Mouse (Mus musculus) heart, embryonic 12.5 days (tissue): Measurements from ENCODE around the gene Gphn. TPM values are rescaled to one million over a fixed set of nuclear protein-coding genes. Genes with fewer than 3 reads are reported as not detected.

Experiments
- ATAC-seq: fragments of 200-750 bp; cut with Nextera tagmentation; 2 replicates; pipeline ENCODE4 v1.8.0; 2017; ENCODE audit warnings: moderate TSS enrichment, moderate library complexity; ENCODE audit not compliant: insufficient number of reproducible peaks, low FRiP score
- H3K27ac ChIP-seq: fragments of 300-500 bp; sonication (generic); 2 replicates; pipeline ENCODE4 v1.5.1; 2016; ENCODE audit warnings: mild to moderate bottlenecking, moderate library complexity; ENCODE audit not compliant: poor library complexity, severe bottlenecking
- H3K27me3 ChIP-seq: fragments of 300-500 bp; sonication (generic); replicated peaks from 2 replicates; pipeline ENCODE4 v1.6.1; 2016; ENCODE audit warnings: mild to moderate bottlenecking, moderate library complexity
- H3K36me3 ChIP-seq: fragments of 300-500 bp; sonication (generic); 2 replicates; pipeline ENCODE4 v1.6.1; 2016; ENCODE audit warnings: mild to moderate bottlenecking, moderate library complexity
- H3K4me1 ChIP-seq: fragments of 300-500 bp; sonication (generic); replicated peaks from 2 replicates; pipeline ENCODE4 v1.6.1; 2016; ENCODE audit warnings: mild to moderate bottlenecking
- H3K4me2 ChIP-seq: fragments of 300-500 bp; sonication (generic); 2 replicates; pipeline ENCODE4 v1.6.1; 2016; ENCODE audit warnings: mild to moderate bottlenecking, moderate library complexity
- H3K4me3 ChIP-seq: fragments of 300-500 bp; sonication (generic); 2 replicates; pipeline ENCODE4 v1.5.1; 2016; ENCODE audit warnings: mild to moderate bottlenecking
- H3K9ac ChIP-seq: fragments of 300-500 bp; sonication (generic); 2 replicates; pipeline ENCODE4 v1.6.1; 2016; ENCODE audit warnings: mild to moderate bottlenecking, moderate library complexity
- H3K9me3 ChIP-seq: fragments of 300-500 bp; sonication (generic); replicated peaks from 2 replicates; pipeline ENCODE4 v1.6.1; 2016; ENCODE audit warnings: mild to moderate bottlenecking, moderate library complexity
- WGBS: fragments of 180-500 bp; shearing (Covaris S2); methylation state at CpG from one replicate; pipeline ENCODE4 v1.1.7; 2016; 5-methylcytosine and 5-hydroxymethylcytosine counted together
- polyA plus RNA-seq: library from polyadenylated mRNA; unstranded; fragments of >200 nt; fragmentation: Nextera tagmentation; extraction: Ambion mirVana; gene quantifications from 2 replicates; pipeline ENCODE4 v1.2.1, GENCODE M21; 2016

Gphn gene
- polyA plus RNA-seq: 12.7 and 12.9 TPM in 2 replicates

GRCm38 (mm10) chr12:78225707-78226518 lies at the start of gene Gphn:
Gene Gphn (plus strand): TSS chr12:78226379.
- Histone ChIP-seq H3K27ac (peak within 1 kb of the TSS; percentile 98), H3K4me2 (peak within 1 kb of the TSS; percentile 76), H3K36me3 (no peaks in the 10 kb centered on the region), H3K4me3 (peak within 1 kb of the TSS; percentile 98), H3K27me3 (no peaks in the 10 kb centered on the region), H3K4me1 (no peaks in the 10 kb centered on the region; the same call in 1 of the 2 replicates), H3K9ac (peak within 1 kb of the TSS; percentile 92), H3K9me3 (no peaks in the 10 kb centered on the region)
- peak; percentile 94 for ATAC-seq
- under 1% methylated on average over 70 of the region's 70 CpGs for WGBS

GRCm38 (mm10) chr12:78181452-78181851 lies 44.7 kb upstream of the Gphn start:
- 73% methylated on average over 2 of the region's 2 CpGs for WGBS
- Histone ChIP-seq H3K4me1 (no peaks in the 10 kb centered on the region), H3K36me3 (no peaks in the 10 kb centered on the region), H3K9me3 (no peaks in the 10 kb centered on the region), H3K27me3 (no peaks in the 10 kb centered on the region), H3K9ac (no peak overlapping the region), H3K27ac (no peak overlapping the region), H3K4me3 (no peak overlapping the region), H3K4me2 (no peak overlapping the region)
- no peak for ATAC-seq

- ATAC-seq: no peak
- no peaks in the 10 kb centered on the region for H3K36me3 ChIP-seq
- H3K9me3 ChIP-seq: no peaks in the 10 kb centered on the region
- H3K4me3 ChIP-seq: no peak within 1 kb of the TSS
- H3K9ac ChIP-seq: no peak within 1 kb of the TSS
- 0 out of 2 replicates have a peak, but pooled peaks cover 3% of the 10 kb centered on the region for H3K4me1 ChIP-seq
- no peak within 1 kb of the TSS for H3K27ac ChIP-seq
- no peak within 1 kb of the TSS for H3K4me2 ChIP-seq
- no peaks in the 10 kb centered on the region for H3K27me3 ChIP-seq
Measured at GRCm38 (mm10) chr12:78193942-78194341, 32.2 kb upstream of the Gphn start, which contains the start of gene Gm6657. Gene Gm6657 (plus strand): TSS chr12:78194242.

GRCm38 (mm10) chr12:78195368-78195767 lies 30.8 kb upstream of the Gphn start:
- no peak for ATAC-seq
- 14% methylated on average over 2 of the region's 2 CpGs for WGBS
- H3K4me3 ChIP-seq: no peak overlapping the region
- H3K36me3 ChIP-seq: no peaks in the 10 kb centered on the region
- H3K4me1 ChIP-seq: 0 out of 2 replicates have a peak, but pooled peaks cover 3% of the 10 kb centered on the region
- no peaks in the 10 kb centered on the region for H3K9me3 ChIP-seq
- H3K9ac ChIP-seq: no peak overlapping the region
- H3K27ac ChIP-seq: no peak overlapping the region
- H3K27me3 ChIP-seq: no peaks in the 10 kb centered on the region
- no peak overlapping the region for H3K4me2 ChIP-seq

- ATAC-seq: no peak
- no peak overlapping the region for H3K27ac ChIP-seq
- H3K9ac ChIP-seq: no peak overlapping the region
- no peak overlapping the region for H3K4me3 ChIP-seq
- no peaks in the 10 kb centered on the region for H3K9me3 ChIP-seq
- no peaks in the 10 kb centered on the region for H3K4me1 ChIP-seq
- H3K27me3 ChIP-seq: no peaks in the 10 kb centered on the region
- 70% methylated on average over 5 of the region's 5 CpGs for WGBS
- no peaks in the 10 kb centered on the region for H3K36me3 ChIP-seq
- H3K4me2 ChIP-seq: no peak overlapping the region
Measured at GRCm38 (mm10) chr12:78203646-78204045, 22.5 kb upstream of the Gphn start.

GRCm38 (mm10) chr12:78205915-78206570 lies 20.1 kb upstream of the Gphn start:
- no peak overlapping the region for H3K9ac ChIP-seq

GRCm38 (mm10) chr12:78206571-78206960 lies 19.6 kb upstream of the Gphn start:
- Histone ChIP-seq H3K4me2 (no peak overlapping the region), H3K4me3 (no peak overlapping the region), H3K4me1 (no peaks in the 10 kb centered on the region), H3K27ac (no peak overlapping the region), H3K36me3 (no peaks in the 10 kb centered on the region), H3K27me3 (no peaks in the 10 kb centered on the region), H3K9me3 (no peaks in the 10 kb centered on the region), H3K9ac (no peak overlapping the region)
- 68% methylated on average over 4 of the region's 4 CpGs for WGBS
- no peak for ATAC-seq

More at GRCm38 (mm10) chr12:78205915-78206570, 20.1 kb upstream of the Gphn start:
- Histone ChIP-seq H3K4me1 (no peaks in the 10 kb centered on the region), H3K36me3 (no peaks in the 10 kb centered on the region), H3K9me3 (no peaks in the 10 kb centered on the region), H3K4me3 (no peak overlapping the region), H3K27ac (no peak overlapping the region), H3K4me2 (no peak overlapping the region), H3K27me3 (no peaks in the 10 kb centered on the region)
- 14% methylated on average over 5 of the region's 5 CpGs for WGBS
- ATAC-seq: no peak

- Histone ChIP-seq H3K36me3 (no peaks in the 10 kb centered on the region), H3K27ac (no peak overlapping the region), H3K9ac (no peak overlapping the region), H3K27me3 (no peaks in the 10 kb centered on the region), H3K4me2 (no peak overlapping the region), H3K9me3 (no peaks in the 10 kb centered on the region), H3K4me3 (no peak overlapping the region), H3K4me1 (no peaks in the 10 kb centered on the region)
- no peak for ATAC-seq
- 80% methylated on average over 2 of the region's 2 CpGs for WGBS
Measured at GRCm38 (mm10) chr12:78209856-78210255, 16.3 kb upstream of the Gphn start.

GRCm38 (mm10) chr12:78215490-78215889 lies 10.7 kb upstream of the Gphn start:
- Histone ChIP-seq H3K4me2 (no peak overlapping the region), H3K36me3 (no peaks in the 10 kb centered on the region), H3K4me1 (no peaks in the 10 kb centered on the region), H3K9ac (no peak overlapping the region), H3K9me3 (no peaks in the 10 kb centered on the region), H3K27ac (no peak overlapping the region), H3K27me3 (no peaks in the 10 kb centered on the region), H3K4me3 (no peak overlapping the region)
- ATAC-seq: no peak
- 63% methylated on average over 6 of the region's 6 CpGs for WGBS

- Histone ChIP-seq H3K9ac (no peak overlapping the region), H3K4me1 (no peaks in the 10 kb centered on the region), H3K36me3 (no peaks in the 10 kb centered on the region), H3K27ac (no peak overlapping the region), H3K4me2 (no peak overlapping the region), H3K27me3 (no peaks in the 10 kb centered on the region), H3K9me3 (no peaks in the 10 kb centered on the region), H3K4me3 (no peak overlapping the region)
- no peak for ATAC-seq
- WGBS: 86% methylated on average over 4 of the region's 4 CpGs
Measured at GRCm38 (mm10) chr12:78219191-78219825, 6.9 kb upstream of the Gphn start.

- H3K4me2 ChIP-seq: peak overlapping the region; percentile 76
- WGBS: under 1% methylated on average over 47 of the region's 48 CpGs
Measured at GRCm38 (mm10) chr12:78226519-78226875, 318 bp downstream of the Gphn start.

More at GRCm38 (mm10) chr12:78226519-78226875, 318 bp downstream of the Gphn start:
- Histone ChIP-seq H3K36me3 (no peaks in the 10 kb centered on the region), H3K9ac (peak overlapping the region; percentile 92), H3K27me3 (no peaks in the 10 kb centered on the region), H3K9me3 (no peaks in the 10 kb centered on the region), H3K4me1 (no peaks in the 10 kb centered on the region; the same call in 1 of the 2 replicates), H3K27ac (peak overlapping the region; percentile 98), H3K4me3 (peak overlapping the region; percentile 98)
- ATAC-seq: peak; percentile 90
